Mouse (Mus musculus) hindbrain, embryonic 13.5 days (tissue): ENCODE measurements around the gene Pola2. TPM values are rescaled to one million over a fixed set of nuclear protein-coding genes. Genes with fewer than 3 reads are reported as not detected.

Experiments used
- ATAC-seq: fragments of 200-750 bp; cut with Nextera tagmentation; 2 replicates; pipeline ENCODE4 v1.8.0; 2017; ENCODE audit warnings: moderate TSS enrichment; ENCODE audit not compliant: low FRiP score
- H3K27ac ChIP-seq: fragments of 300-500 bp; sonication (generic); 2 replicates; pipeline ENCODE4 v1.5.1; 2015; ENCODE audit warnings: inconsistent platforms, mild to moderate bottlenecking, moderate library complexity
- H3K27me3 ChIP-seq: fragments of 300-500 bp; sonication (generic); 2 replicates; pipeline ENCODE4 v1.6.1; 2015; ENCODE audit warnings: mild to moderate bottlenecking, inconsistent platforms
- H3K36me3 ChIP-seq: fragments of 300-500 bp; sonication (generic); 2 replicates; pipeline ENCODE4 v1.6.1; 2015; ENCODE audit warnings: mild to moderate bottlenecking, inconsistent platforms
- H3K4me1 ChIP-seq: fragments of 300-500 bp; sonication (generic); replicated peaks from 2 replicates; pipeline ENCODE4 v1.6.1; 2015; ENCODE audit warnings: inconsistent platforms
- H3K4me2 ChIP-seq: fragments of 300-500 bp; sonication (generic); 2 replicates; pipeline ENCODE4 v1.6.1; 2015; ENCODE audit warnings: inconsistent platforms, mild to moderate bottlenecking, moderate library complexity
- H3K4me3 ChIP-seq: fragments of 300-500 bp; sonication (generic); 2 replicates; pipeline ENCODE4 v1.5.1; 2015; ENCODE audit warnings: mild to moderate bottlenecking, inconsistent platforms
- H3K9ac ChIP-seq: fragments of 300-500 bp; sonication (generic); 2 replicates; pipeline ENCODE4 v1.6.1; 2015; ENCODE audit warnings: mild to moderate bottlenecking, inconsistent platforms
- H3K9me3 ChIP-seq: fragments of 300-500 bp; sonication (generic); 2 replicates; pipeline ENCODE4 v1.6.1; 2016; ENCODE audit warnings: inconsistent platforms
- WGBS: fragments of 180-500 bp; shearing (Covaris S2); methylation state at CpG from one replicate; pipeline ENCODE4 v1.1.7; 2015; 5-methylcytosine and 5-hydroxymethylcytosine counted together
- polyA plus RNA-seq: library from polyadenylated mRNA; unstranded; fragments of >200 nt; fragmentation: Nextera tagmentation; extraction: Ambion mirVana; gene quantifications from 2 replicates; pipeline ENCODE4 v1.2.1, GENCODE M21; 2015

Gene Pola2
- polyA plus RNA-seq, 1 experiment from 2014 or later = 22.6 TPM

- WGBS = 4% methylated on average over 12 of the region's 13 CpGs
- peak overlapping the region; percentile 36 for H3K4me2 ChIP-seq
- H3K27ac ChIP-seq = peak overlapping the region; percentile 79
- no peaks in the 10 kb centered on the region for H3K36me3 ChIP-seq
- peaks cover 9% of the 10 kb centered on the region for H3K4me1 ChIP-seq
- H3K4me3 ChIP-seq = peak overlapping the region; percentile 17
- H3K9me3 ChIP-seq = no peaks in the 10 kb centered on the region
- peak; percentile 67 for ATAC-seq
- H3K27me3 ChIP-seq = no peaks in the 10 kb centered on the region
- peak overlapping the region; percentile 55; the same call in 1 of the 2 replicates for H3K9ac ChIP-seq
Measured at GRCm38 (mm10) chr19:5988815-5989452, 24.9 kb upstream of the Pola2 start.

- Histone ChIP-seq H3K9me3 (no peaks in the 10 kb centered on the region), H3K4me1 (peaks cover 9% of the 10 kb centered on the region), H3K27ac (no peak overlapping the region; the same call in 1 of the 2 replicates), H3K4me2 (no peak overlapping the region; the same call in 1 of the 2 replicates), H3K27me3 (no peaks in the 10 kb centered on the region), H3K9ac (peak overlapping the region; percentile 55; the same call in 1 of the 2 replicates), H3K4me3 (no peak overlapping the region), H3K36me3 (no peaks in the 10 kb centered on the region)
- 71% methylated on average over 5 of the region's 5 CpGs for WGBS
- peak; percentile 41; the same call in 1 of the 2 replicates for ATAC-seq
Measured at GRCm38 (mm10) chr19:5988027-5988814, 24.2 kb upstream of the Pola2 start.

GRCm38 (mm10) chr19:5986043-5986442 is 22.0 kb upstream of the Pola2 start, which contains the start of gene Slc22a20:
TSS of gene Slc22a20 (minus strand) at chr19:5986143.
- ATAC-seq = no peak
- no peak within 1 kb of the TSS for H3K9ac ChIP-seq
- 58% methylated on average over 4 of the region's 4 CpGs for WGBS
- peaks cover 9% of the 10 kb centered on the region for H3K4me1 ChIP-seq
- no peak within 1 kb of the TSS for H3K27ac ChIP-seq
- H3K36me3 ChIP-seq = no peaks in the 10 kb centered on the region
- H3K4me3 ChIP-seq = no peak within 1 kb of the TSS
- H3K4me2 ChIP-seq = no peak within 1 kb of the TSS
- H3K27me3 ChIP-seq = no peaks in the 10 kb centered on the region
- H3K9me3 ChIP-seq = no peaks in the 10 kb centered on the region

- ATAC-seq = no peak
- Histone ChIP-seq H3K9ac (no peak overlapping the region), H3K36me3 (no peaks in the 10 kb centered on the region), H3K27ac (no peak overlapping the region), H3K9me3 (no peaks in the 10 kb centered on the region), H3K4me2 (no peak overlapping the region), H3K27me3 (no peaks in the 10 kb centered on the region), H3K4me1 (no peaks in the 10 kb centered on the region), H3K4me3 (no peak overlapping the region)
- 83% methylated on average over 9 of the region's 9 CpGs for WGBS
Measured at GRCm38 (mm10) chr19:5980477-5980876, 16.5 kb upstream of the Pola2 start.

GRCm38 (mm10) chr19:5977717-5978116 is 13.7 kb upstream of the Pola2 start:
- no peak overlapping the region for H3K9ac ChIP-seq
- no peak overlapping the region for H3K4me3 ChIP-seq
- H3K4me1 ChIP-seq = no peaks in the 10 kb centered on the region
- H3K27me3 ChIP-seq = 0 out of 2 replicates have a peak, but pooled peaks cover 3% of the 10 kb centered on the region
- H3K36me3 ChIP-seq = no peaks in the 10 kb centered on the region
- H3K4me2 ChIP-seq = no peak overlapping the region
- 73% methylated on average over 3 of the region's 3 CpGs for WGBS
- no peak overlapping the region for H3K27ac ChIP-seq
- H3K9me3 ChIP-seq = no peaks in the 10 kb centered on the region
- no peak for ATAC-seq

GRCm38 (mm10) chr19:5975676-5976075 is 11.7 kb upstream of the Pola2 start:
- no peak overlapping the region for H3K27ac ChIP-seq
- ATAC-seq = no peak
- no peak overlapping the region for H3K4me3 ChIP-seq
- no peaks in the 10 kb centered on the region for H3K9me3 ChIP-seq
- no peak overlapping the region for H3K4me2 ChIP-seq
- no peaks in the 10 kb centered on the region for H3K4me1 ChIP-seq
- no peaks in the 10 kb centered on the region for H3K36me3 ChIP-seq
- H3K27me3 ChIP-seq = peaks cover 12% of the 10 kb centered on the region; the same call in 1 of the 2 replicates
- 73% methylated on average over 4 of the region's 4 CpGs for WGBS
- no peak overlapping the region for H3K9ac ChIP-seq

GRCm38 (mm10) chr19:5975112-5975511 is 11.1 kb upstream of the Pola2 start:
- 81% methylated on average over 4 of the region's 4 CpGs for WGBS

GRCm38 (mm10) chr19:5967664-5968063 is 3.7 kb upstream of the Pola2 start:
- Histone ChIP-seq H3K4me3 (no peak overlapping the region), H3K9me3 (no peaks in the 10 kb centered on the region), H3K27ac (no peak overlapping the region), H3K27me3 (peaks cover 10% of the 10 kb centered on the region; the same call in 1 of the 2 replicates), H3K36me3 (no peaks in the 10 kb centered on the region), H3K4me1 (peaks cover 17% of the 10 kb centered on the region), H3K9ac (0 out of 2 replicates have a peak overlapping the region, but pooled peaks have one; percentile 19), H3K4me2 (no peak overlapping the region)
- 94% methylated on average over 10 of the region's 10 CpGs for WGBS
- ATAC-seq = no peak

More at GRCm38 (mm10) chr19:5975112-5975511, 11.1 kb upstream of the Pola2 start:
- H3K27ac ChIP-seq = no peak overlapping the region
- no peaks in the 10 kb centered on the region for H3K4me1 ChIP-seq
- no peak overlapping the region for H3K4me3 ChIP-seq
- H3K36me3 ChIP-seq = no peaks in the 10 kb centered on the region
- H3K27me3 ChIP-seq = peaks cover 12% of the 10 kb centered on the region; the same call in 1 of the 2 replicates
- no peak overlapping the region for H3K9ac ChIP-seq
- H3K9me3 ChIP-seq = no peaks in the 10 kb centered on the region
- H3K4me2 ChIP-seq = no peak overlapping the region
- ATAC-seq = no peak

- no peak for ATAC-seq
Measured at GRCm38 (mm10) chr19:5966786-5967185, 2.8 kb upstream of the Pola2 start.

GRCm38 (mm10) chr19:5965910-5966309 is 1.9 kb upstream of the Pola2 start:
- WGBS = 97% methylated on average over 2 of the region's 2 CpGs
- no peak overlapping the region for H3K9ac ChIP-seq
- no peak for ATAC-seq

More at GRCm38 (mm10) chr19:5966786-5967185, 2.8 kb upstream of the Pola2 start:
- Histone ChIP-seq H3K27me3 (0 out of 2 replicates have a peak, but pooled peaks cover 5% of the 10 kb centered on the region), H3K9ac (peak overlapping the region; percentile 46), H3K4me3 (no peak overlapping the region), H3K4me1 (peaks cover 26% of the 10 kb centered on the region), H3K9me3 (no peaks in the 10 kb centered on the region), H3K36me3 (no peaks in the 10 kb centered on the region), H3K4me2 (no peak overlapping the region), H3K27ac (no peak overlapping the region)
- 69% methylated on average over 6 of the region's 6 CpGs for WGBS

GRCm38 (mm10) chr19:5965280-5965679 is 1.3 kb upstream of the Pola2 start:
- no peak for ATAC-seq
- 8% methylated on average over 4 of the region's 4 CpGs for WGBS

More at GRCm38 (mm10) chr19:5965910-5966309, 1.9 kb upstream of the Pola2 start:
- no peak overlapping the region for H3K4me2 ChIP-seq
- no peak overlapping the region for H3K4me3 ChIP-seq
- H3K27ac ChIP-seq = no peak overlapping the region
- no peaks in the 10 kb centered on the region for H3K27me3 ChIP-seq
- no peaks in the 10 kb centered on the region for H3K36me3 ChIP-seq
- H3K4me1 ChIP-seq = peaks cover 27% of the 10 kb centered on the region
- H3K9me3 ChIP-seq = no peaks in the 10 kb centered on the region

GRCm38 (mm10) chr19:5964804-5965203 is 802 bp upstream of the Pola2 start:
- H3K4me3 ChIP-seq = peak overlapping the region; percentile 52
- no peaks in the 10 kb centered on the region for H3K9me3 ChIP-seq
- H3K4me2 ChIP-seq = peak overlapping the region; percentile 96
- H3K9ac ChIP-seq = peak overlapping the region; percentile 72; the same call in 1 of the 2 replicates
- H3K27me3 ChIP-seq = no peaks in the 10 kb centered on the region
- no peaks in the 10 kb centered on the region for H3K36me3 ChIP-seq
- H3K27ac ChIP-seq = no peak overlapping the region
- ATAC-seq = no peak
- 88% methylated on average over 2 of the region's 2 CpGs for WGBS
- H3K4me1 ChIP-seq = peaks cover 27% of the 10 kb centered on the region

More at GRCm38 (mm10) chr19:5965280-5965679, 1.3 kb upstream of the Pola2 start:
- no peak overlapping the region for H3K4me2 ChIP-seq
- H3K9ac ChIP-seq = no peak overlapping the region
- no peaks in the 10 kb centered on the region for H3K27me3 ChIP-seq
- no peaks in the 10 kb centered on the region for H3K9me3 ChIP-seq
- peaks cover 27% of the 10 kb centered on the region for H3K4me1 ChIP-seq
- H3K4me3 ChIP-seq = no peak overlapping the region
- no peaks in the 10 kb centered on the region for H3K36me3 ChIP-seq
- no peak overlapping the region for H3K27ac ChIP-seq
